Mouse (Mus musculus) embryonic fibroblast, embryonic 13.5 days (primary cell): ENCODE measurements around the gene Sufu.
A peak's percentile ranks its signal among the peaks of the same experiment; 100 is the strongest.

ENCODE experiments used
- CTCF ChIP-seq: IDR thresholded peaks from 2 replicates; pipeline ENCODE4 v1.5.1; 2011; ENCODE audit warnings: mild to moderate bottlenecking, control low read depth, low read length, moderate library complexity, borderline replicate concordance; ENCODE audit not compliant: insufficient read depth
- POLR2A ChIP-seq: IDR thresholded peaks from 2 replicates; pipeline ENCODE4 v1.6.1; 2011; ENCODE audit warnings: low read depth, mild to moderate bottlenecking, control low read depth, low read length, moderate library complexity

DNA sequence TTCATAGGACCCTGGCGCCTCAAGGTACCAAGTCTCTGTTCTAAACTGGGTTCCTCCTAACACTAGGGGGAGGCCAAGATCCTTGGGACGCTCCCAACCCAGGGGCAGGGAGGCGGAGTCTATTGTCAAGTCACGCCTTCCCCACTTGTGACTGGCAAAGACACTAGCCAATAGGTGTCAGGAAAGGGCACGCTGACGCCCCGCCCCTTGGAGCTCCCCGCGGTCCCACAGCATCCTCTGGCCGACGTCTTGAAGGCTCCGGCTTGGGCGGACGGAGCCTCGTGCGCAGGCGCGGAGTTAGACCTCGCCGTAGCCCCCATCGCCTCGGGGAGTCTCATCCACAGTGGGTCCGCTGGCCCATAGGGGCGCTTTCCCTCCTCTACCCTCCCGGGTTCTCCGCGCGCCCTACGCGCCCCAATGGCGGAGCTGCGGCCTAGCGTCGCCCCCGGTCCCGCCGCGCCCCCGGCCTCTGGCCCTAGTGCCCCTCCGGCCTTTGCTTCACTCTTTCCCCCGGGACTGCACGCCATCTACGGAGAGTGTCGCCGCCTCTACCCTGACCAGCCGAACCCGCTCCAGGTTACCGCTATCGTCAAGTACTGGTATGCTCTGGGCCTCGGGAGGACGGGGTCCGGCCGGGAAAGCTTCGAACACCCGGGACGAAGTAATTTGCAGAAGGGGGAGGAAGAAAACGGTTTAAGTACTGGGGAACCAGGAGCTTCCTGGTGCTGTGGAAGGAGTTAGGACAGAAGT is at the start of gene Sufu:
- TF ChIP-seq CTCF (peak; percentile 81), POLR2A (peak; percentile 96)
